In genomic region chr2:151740741-151741526, GRCm38 (mm10) we compare ENCODE assay signal across 8 mouse cellular contexts. TPM values are rescaled to one million over a fixed set of nuclear protein-coding genes. Genes with fewer than 3 reads are reported as not detected.
DNase-seq lines count a peak whose midpoint lies in the region; ATAC-seq lines count a peak whose summit lies in the region.

No protein-coding gene starts in this region.

- peak; percentile 94 for ATAC-seq in hindbrain, embryonic 14.5 days (ENCODE audit: low FRiP score)

- H3K27ac ChIP-seq in hindbrain, embryonic 14.5 days, result peak overlapping the region; percentile 80

- DNase-seq in R1 (ENCODE audit: low read depth, low spot score), result peak; percentile 94
- peak; percentile 93 to 94 for DNase-seq in cerebellum, postnatal 25 days
- peak; percentile 86 to 91 for DNase-seq in frontal cortex, postnatal 25 days (ENCODE audit: low spot score in 2 of 2)
- peak; percentile 94 for DNase-seq in hindbrain, embryonic 14.5 days (ENCODE audit: low spot score)
- DNase-seq in left cerebral cortex, adult 11 months (ENCODE audit: low spot score), result peak; percentile 76
- DNase-seq in lung, postnatal 4 days, result peak; percentile 90 to 91
- DNase-seq in retina, postnatal 7 days (ENCODE audit: low read depth, low spot score), result peak; percentile 84
- DNase-seq in urinary bladder, adult 2 months (ENCODE audit: low spot score), result peak; percentile 71

- H3K36me3 ChIP-seq in hindbrain, embryonic 14.5 days (replicated peaks; ENCODE audit: control insufficient read depth, insufficient read depth), result no peaks in the 10 kb centered on the region

- peak overlapping the region; percentile 80 for H3K4me3 ChIP-seq in hindbrain, embryonic 14.5 days (replicated peaks; ENCODE audit: low read length)

- peaks cover 19% of the 10 kb centered on the region for H3K4me1 ChIP-seq in hindbrain, embryonic 14.5 days (replicated peaks; ENCODE audit: control insufficient read depth, insufficient read depth, low read length)

- H3K27me3 ChIP-seq in hindbrain, embryonic 14.5 days (ENCODE audit: control insufficient read depth, insufficient read depth, low read length), result no peaks in the 10 kb centered on the region

- H3K9me3 ChIP-seq in hindbrain, embryonic 14.5 days (ENCODE audit: control insufficient read depth, low read length), result no peaks in the 10 kb centered on the region

- H3K4me2 ChIP-seq in hindbrain, embryonic 14.5 days (replicated peaks), result peak overlapping the region; percentile 95

- WGBS in hindbrain, embryonic 14.5 days, result under 1% methylated on average over 61 of the region's 61 CpGs

- H3K9ac ChIP-seq in hindbrain, embryonic 14.5 days, result peak overlapping the region; percentile 81

RNA-seq across cellular contexts. Expression of gene Psmf1, which starts 3.1 kb away (rescaled TPM):
- polyA plus RNA-seq in hindbrain, embryonic 14.5 days (2014; fragmentation: Nextera tagmentation; extraction: Ambion mirVana), result 60.1 and 60.8 TPM in 2 replicates
- 30.3 and 32.5 TPM in 2 replicates for polyA plus RNA-seq in urinary bladder, adult 2 months (2012; rRNA removed)

RNA-seq across cellular contexts. Expression of gene Tmem74b, which starts 39.1 kb away (rescaled TPM):
- polyA plus RNA-seq in hindbrain, embryonic 14.5 days (2014; fragmentation: Nextera tagmentation; extraction: Ambion mirVana), result 25.3 and 28.0 TPM in 2 replicates
- 0.27 and 0.39 TPM in 2 replicates for polyA plus RNA-seq in urinary bladder, adult 2 months (2012; rRNA removed)

Comparison
In these comparisons a context has a peak if more than half of its experiments do, and no peak if none do; other contexts are left out.
1. Peak in every context shown above with its lines: DNase-seq, ATAC-seq, H3K4me3 ChIP-seq and H3K27ac ChIP-seq.
2. RNA of gene Tmem74b, which starts 39.1 kb away (polyA plus RNA-seq): 25.3 to 28.0 TPM in hindbrain, embryonic 14.5 days; 0.27 to 0.39 TPM in urinary bladder, adult 2 months; every median in the first group is over 10 times any median in the second.